ENCODE assay signal across 17 mouse cellular contexts in the genomic region with DNA sequence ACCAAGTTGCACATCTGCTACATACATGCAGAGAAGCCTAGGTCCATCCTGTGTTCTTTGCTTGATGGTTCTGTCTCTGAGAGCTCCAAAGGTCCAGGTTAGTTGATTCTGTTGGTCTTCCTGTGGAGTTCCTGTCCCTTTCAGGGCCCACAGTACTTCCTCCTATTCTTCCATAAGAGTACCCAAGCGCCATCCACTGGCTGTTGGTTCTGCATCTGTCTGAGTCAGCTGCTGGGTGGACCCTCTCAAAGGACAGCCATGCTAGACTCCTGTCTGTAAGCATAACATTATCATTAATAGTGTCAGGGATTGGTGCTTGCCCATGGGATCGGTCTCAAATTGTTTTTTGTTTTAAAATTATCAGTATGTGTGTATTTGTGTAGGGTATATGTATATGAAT. TPM values are rescaled to one million over a fixed set of nuclear protein-coding genes. Genes with fewer than 3 reads are reported as not detected.
A peak's percentile ranks its signal among the peaks of the same experiment; 100 is the strongest.
DNase-seq lines count a peak whose midpoint lies in the region; ATAC-seq and TF ChIP-seq lines count a peak whose summit lies in the region.
"Had no signal": no experiment of that assay in that cellular context is flagged by ENCODE, and none has a peak within 500 bp of the region (broad histone marks: within the 10 kb centered on the region; RNA-seq: fewer than 3 reads in every experiment).

No protein-coding gene starts in this region.

- peaks cover 27% of the 10 kb centered on the region for H3K4me1 ChIP-seq in heart, embryonic 15.5 days (replicated peaks)
- H3K4me1 ChIP-seq in heart, embryonic 11.5 days (ENCODE audit: control insufficient read depth, insufficient read depth, low read length) = peaks cover 14% of the 10 kb centered on the region
- peaks cover 5% of the 10 kb centered on the region; the same call in 1 of the 2 replicates for H3K4me1 ChIP-seq in midbrain, embryonic 11.5 days (ENCODE audit: control insufficient read depth, insufficient read depth, low read length)
- peaks cover 16% of the 10 kb centered on the region for H3K4me1 ChIP-seq in midbrain, embryonic 10.5 days
- H3K4me1 ChIP-seq in stomach, postnatal 0 days (replicated peaks; ENCODE audit: control insufficient read depth, insufficient read depth) = no peaks in the 10 kb centered on the region
- H3K4me1 ChIP-seq: limb, embryonic 10.5 days had no signal

- peak; percentile 37 for DNase-seq in kidney, postnatal 10 days
- no peak for DNase-seq in kidney, adult 8-10 months
- peak; percentile 53 for DNase-seq in midbrain, embryonic 11.5 days (ENCODE audit: low spot score, missing footprints)
- DNase-seq in midbrain, embryonic 10.5 days (ENCODE audit: low spot score) = no peak
- DNase-seq in stomach, postnatal 0 days (ENCODE audit: low spot score) = peak; percentile 27
- DNase-seq in cerebellum, postnatal 10 days = no peak
- DNase-seq: adrenal gland, postnatal 10 days; B cell, adult 2 months; cerebellum, adult 9-10 months; gastrocnemius, postnatal 10 days; thymus, postnatal 25 days had no signal

- no peaks in the 10 kb centered on the region for H3K27me3 ChIP-seq in heart, embryonic 15.5 days
- H3K27me3 ChIP-seq in heart, embryonic 11.5 days (ENCODE audit: control insufficient read depth, insufficient read depth, low read length) = no peaks in the 10 kb centered on the region
- no peaks in the 10 kb centered on the region for H3K27me3 ChIP-seq in midbrain, embryonic 11.5 days (ENCODE audit: control insufficient read depth, insufficient read depth, low read length)
- H3K27me3 ChIP-seq in midbrain, embryonic 10.5 days (ENCODE audit: low read depth, poor library complexity, severe bottlenecking) = no peaks in the 10 kb centered on the region
- H3K27me3 ChIP-seq in stomach, postnatal 0 days (ENCODE audit: control insufficient read depth, insufficient read depth, low read length) = no peaks in the 10 kb centered on the region
- H3K27me3 ChIP-seq: embryonic facial prominence, embryonic 13.5 days; heart, embryonic 12.5 days had no signal

- no peak overlapping the region for H3K9ac ChIP-seq in heart, embryonic 15.5 days
- H3K9ac ChIP-seq in heart, embryonic 11.5 days (ENCODE audit: low read depth, low read length) = no peak overlapping the region
- no peak overlapping the region for H3K9ac ChIP-seq in midbrain, embryonic 11.5 days (ENCODE audit: low read length)
- H3K9ac ChIP-seq in stomach, postnatal 0 days (ENCODE audit: low read length) = no peak overlapping the region
- H3K9ac ChIP-seq: embryonic facial prominence, embryonic 13.5 days; heart, embryonic 12.5 days had no signal

- no peak overlapping the region for H3K4me2 ChIP-seq in heart, embryonic 15.5 days
- no peak overlapping the region for H3K4me2 ChIP-seq in heart, embryonic 11.5 days
- H3K4me2 ChIP-seq in midbrain, embryonic 11.5 days = no peak overlapping the region
- no peak overlapping the region for H3K4me2 ChIP-seq in stomach, postnatal 0 days (replicated peaks; ENCODE audit: low read depth)
- H3K4me2 ChIP-seq: embryonic facial prominence, embryonic 13.5 days; heart, embryonic 12.5 days had no signal

- WGBS in heart, embryonic 15.5 days = 80% methylated on average over 2 of the region's 2 CpGs
- 73% methylated on average over 2 of the region's 2 CpGs for WGBS in heart, embryonic 11.5 days (ENCODE audit: insufficient replicate concordance)
- 83% methylated on average over 2 of the region's 2 CpGs for WGBS in midbrain, embryonic 11.5 days
- WGBS in midbrain, embryonic 10.5 days = 85% methylated on average over 2 of the region's 2 CpGs
- 89% methylated on average over 2 of the region's 2 CpGs for WGBS in stomach, postnatal 0 days

- ATAC-seq in heart, embryonic 15.5 days (replicated peaks; ENCODE audit: insufficient number of reproducible peaks, insufficient read depth, low FRiP score, low read depth) = no peak
- no peak for ATAC-seq in heart, embryonic 11.5 days (replicated peaks; ENCODE audit: insufficient number of reproducible peaks, low FRiP score, low TSS enrichment)
- ATAC-seq in midbrain, embryonic 11.5 days (ENCODE audit: low FRiP score) = no peak
- ATAC-seq in stomach, postnatal 0 days (ENCODE audit: low FRiP score, low TSS enrichment) = no peak

- TF ChIP-seq CTCF in stomach, postnatal 0 days (IDR thresholded peaks at IDR 0.05; ENCODE audit: low read depth) = peak; percentile 47

- no peak for TF ChIP-seq EP300 in stomach, postnatal 0 days (optimal IDR thresholded peaks at IDR 0.05)

- peak overlapping the region; percentile 34; the same call in 1 of the 2 replicates for H3K27ac ChIP-seq in heart, embryonic 15.5 days
- H3K27ac ChIP-seq in heart, embryonic 11.5 days (ENCODE audit: low read depth, low read length) = no peak overlapping the region
- no peak overlapping the region for H3K27ac ChIP-seq in midbrain, embryonic 11.5 days (ENCODE audit: low read depth, low read length)
- H3K27ac ChIP-seq in midbrain, embryonic 10.5 days (replicated peaks) = no peak overlapping the region
- H3K27ac ChIP-seq in stomach, postnatal 0 days (replicated peaks) = no peak overlapping the region
- H3K27ac ChIP-seq: embryonic facial prominence, embryonic 13.5 days; limb, embryonic 10.5 days had no signal

- H3K36me3 ChIP-seq in heart, embryonic 15.5 days = no peaks in the 10 kb centered on the region
- no peaks in the 10 kb centered on the region for H3K36me3 ChIP-seq in heart, embryonic 11.5 days (ENCODE audit: control insufficient read depth, insufficient read depth, low read length)
- no peaks in the 10 kb centered on the region for H3K36me3 ChIP-seq in midbrain, embryonic 11.5 days (ENCODE audit: control insufficient read depth, insufficient read depth, low read length)
- peaks cover 5% of the 10 kb centered on the region; the same call in 1 of the 2 replicates for H3K36me3 ChIP-seq in midbrain, embryonic 10.5 days
- no peaks in the 10 kb centered on the region for H3K36me3 ChIP-seq in stomach, postnatal 0 days (ENCODE audit: control insufficient read depth, insufficient read depth, low read length)
- H3K36me3 ChIP-seq: embryonic facial prominence, embryonic 13.5 days; heart, embryonic 12.5 days had no signal

- no peak overlapping the region for H3K4me3 ChIP-seq in heart, embryonic 15.5 days
- no peak overlapping the region for H3K4me3 ChIP-seq in heart, embryonic 11.5 days (ENCODE audit: low read depth, low read length)
- H3K4me3 ChIP-seq in midbrain, embryonic 11.5 days (ENCODE audit: low read depth, low read length) = no peak overlapping the region
- H3K4me3 ChIP-seq in midbrain, embryonic 10.5 days = no peak overlapping the region
- no peak overlapping the region for H3K4me3 ChIP-seq in stomach, postnatal 0 days (ENCODE audit: low read depth, low read length)
- H3K4me3 ChIP-seq: embryonic facial prominence, embryonic 13.5 days; heart, embryonic 12.5 days; limb, embryonic 10.5 days; megakaryocyte, embryonic 14.5 days had no signal

- no peaks in the 10 kb centered on the region for H3K9me3 ChIP-seq in heart, embryonic 15.5 days (replicated peaks)
- no peaks in the 10 kb centered on the region for H3K9me3 ChIP-seq in heart, embryonic 11.5 days (replicated peaks; ENCODE audit: control insufficient read depth, low read length)
- H3K9me3 ChIP-seq in midbrain, embryonic 11.5 days (ENCODE audit: control insufficient read depth, low read length) = no peaks in the 10 kb centered on the region
- no peaks in the 10 kb centered on the region for H3K9me3 ChIP-seq in midbrain, embryonic 10.5 days (replicated peaks)
- H3K9me3 ChIP-seq in stomach, postnatal 0 days (ENCODE audit: control insufficient read depth, low read length) = no peaks in the 10 kb centered on the region
- H3K9me3 ChIP-seq: embryonic facial prominence, embryonic 13.5 days; heart, embryonic 12.5 days; limb, embryonic 10.5 days; megakaryocyte, embryonic 14.5 days had no signal

RNA-seq across cellular contexts. Expression of a gene that starts 13.8 kb away (rescaled TPM):
- 3.1 and 4.3 TPM in 2 replicates for polyA plus RNA-seq in heart, embryonic 15.5 days (2015; fragmentation: Nextera tagmentation; extraction: Ambion mirVana)
- 5.1 and 5.2 TPM in 2 replicates for polyA plus RNA-seq in heart, embryonic 11.5 days (2014; fragmentation: Nextera tagmentation; extraction: Ambion mirVana)
- polyA plus RNA-seq in midbrain, embryonic 11.5 days (2014; fragmentation: Nextera tagmentation; extraction: Ambion mirVana) = 4.7 and 4.8 TPM in 2 replicates
- 4.5 and 5.4 TPM in 2 replicates for polyA plus RNA-seq in midbrain, embryonic 10.5 days (2016; fragmentation: Nextera tagmentation; extraction: Ambion mirVana)
- polyA plus RNA-seq in stomach, postnatal 0 days (2015; fragmentation: Nextera tagmentation; extraction: Ambion mirVana) = 3.8 and 4.1 TPM in 2 replicates

Comparison
In these comparisons a context has a peak if more than half of its experiments do, and no peak if none do; other contexts are left out.
1. DNase-seq: peak in kidney, postnatal 10 days (single experiment), midbrain, embryonic 11.5 days (single experiment) and stomach, postnatal 0 days (single experiment); none in kidney, adult 8-10 months (0 of 2), midbrain, embryonic 10.5 days (single experiment) and cerebellum, postnatal 10 days (0 of 2).